Mouse (Mus musculus) liver, adult 2 months (tissue): ENCODE data around the gene Trip4.

Experiments
- CTCF ChIP-seq: fragments of 200-500 bp; IDR thresholded peaks from 2 replicates; pipeline ENCODE4 v1.5.1; 2011; ENCODE audit warnings: low read depth, low read length, control low read depth
- POLR2A ChIP-seq: fragments of 200-500 bp; IDR thresholded peaks from 2 replicates; pipeline ENCODE4 v1.6.1; 2011; ENCODE audit warnings: low read length, control low read depth; ENCODE audit not compliant: insufficient read depth; ENCODE audit errors: extremely low read depth

DNA sequence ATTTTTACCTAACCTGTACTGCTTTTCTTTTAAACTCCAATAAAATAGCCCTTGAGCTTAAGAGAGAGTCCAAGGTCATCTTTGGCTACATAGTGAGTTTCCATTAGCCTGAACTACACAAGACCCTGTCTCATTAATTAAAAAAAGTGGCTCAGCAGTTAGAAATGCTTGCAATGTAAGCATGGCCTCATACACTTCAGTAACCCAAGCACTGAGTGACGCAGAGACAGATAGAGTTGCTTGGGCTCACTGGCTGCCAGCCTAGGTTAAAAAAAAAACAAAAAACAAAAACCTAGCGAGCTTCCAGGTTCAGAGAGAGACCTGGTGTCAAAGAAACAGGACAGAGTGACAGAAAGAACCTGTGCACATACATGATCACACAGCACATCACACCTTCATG is 95.8 kb downstream of the Trip4 start:
- TF ChIP-seq POLR2A (no peak), CTCF (no peak)
